Mouse (Mus musculus) myocyte (in vitro differentiated cells): ENCODE measurements at regions not wholly inside any gene's neighbourhood (a gene's known extent, or its start where the extent isn't known, plus 50 kb on each side); places are given as distances from the start of the nearest gene placed in this dataset.

Experiments used
- CEBPB ChIP-seq: IDR thresholded peaks from 2 replicates; pipeline ENCODE4 v1.6.1; 2011; ENCODE audit warnings: mild to moderate bottlenecking, moderate library complexity; ENCODE audit not compliant: poor library complexity, insufficient read depth, severe bottlenecking
- E2F4 ChIP-seq: IDR thresholded peaks from one replicate; pipeline ENCODE4 v1.6.1; 2011; ENCODE audit warnings: mild to moderate bottlenecking, control low read depth, moderate library complexity; ENCODE audit not compliant: insufficient read depth
- MAX ChIP-seq: IDR thresholded peaks from one replicate; pipeline ENCODE4 v1.6.1; 2011; ENCODE audit warnings: low read depth, mild to moderate bottlenecking, control low read depth
- MYOD1 ChIP-seq, 3 experiments: IDR thresholded peaks; one replicate each; pipeline ENCODE4 v1.6.1; 2011; ENCODE audit warnings: control low read depth in 2 of 3, low read depth in 2 of 3, mild to moderate bottlenecking in 2 of 3, moderate library complexity in 1 of 3; ENCODE audit not compliant: insufficient read length in 2 of 3, control insufficient read depth in 1 of 3
- POLR2A ChIP-seq: IDR thresholded peaks from one replicate; pipeline ENCODE4 v1.6.1; 2011; ENCODE audit warnings: low read depth, mild to moderate bottlenecking, control low read depth, moderate library complexity; ENCODE audit not compliant: insufficient read length
- POLR2AphosphoS2 ChIP-seq: IDR thresholded peaks from one replicate; pipeline ENCODE4 v1.6.1; 2011; ENCODE audit warnings: low read depth, control low read depth; ENCODE audit not compliant: insufficient read length
- REST ChIP-seq: IDR thresholded peaks from one replicate; pipeline ENCODE4 v1.6.1; 2011; ENCODE audit warnings: mild to moderate bottlenecking, control low read depth, moderate library complexity; ENCODE audit not compliant: insufficient read depth, insufficient read length
- SRF ChIP-seq: IDR thresholded peaks from one replicate; pipeline ENCODE4 v1.6.1; 2011; ENCODE audit warnings: low read depth; ENCODE audit not compliant: control insufficient read depth, insufficient read length
- TCF12 ChIP-seq: IDR thresholded peaks from one replicate; pipeline ENCODE4 v1.6.1; 2011; ENCODE audit warnings: mild to moderate bottlenecking, control low read depth; ENCODE audit not compliant: poor library complexity, insufficient read depth, severe bottlenecking
- TCF3 ChIP-seq: IDR thresholded peaks from one replicate; pipeline ENCODE4 v1.6.1; 2011; ENCODE audit warnings: low read depth, control low read depth; ENCODE audit not compliant: insufficient read length
- USF1 ChIP-seq: IDR thresholded peaks from one replicate; pipeline ENCODE4 v1.6.1; 2011; ENCODE audit warnings: low read depth, mild to moderate bottlenecking, control low read depth, moderate library complexity

DNA sequence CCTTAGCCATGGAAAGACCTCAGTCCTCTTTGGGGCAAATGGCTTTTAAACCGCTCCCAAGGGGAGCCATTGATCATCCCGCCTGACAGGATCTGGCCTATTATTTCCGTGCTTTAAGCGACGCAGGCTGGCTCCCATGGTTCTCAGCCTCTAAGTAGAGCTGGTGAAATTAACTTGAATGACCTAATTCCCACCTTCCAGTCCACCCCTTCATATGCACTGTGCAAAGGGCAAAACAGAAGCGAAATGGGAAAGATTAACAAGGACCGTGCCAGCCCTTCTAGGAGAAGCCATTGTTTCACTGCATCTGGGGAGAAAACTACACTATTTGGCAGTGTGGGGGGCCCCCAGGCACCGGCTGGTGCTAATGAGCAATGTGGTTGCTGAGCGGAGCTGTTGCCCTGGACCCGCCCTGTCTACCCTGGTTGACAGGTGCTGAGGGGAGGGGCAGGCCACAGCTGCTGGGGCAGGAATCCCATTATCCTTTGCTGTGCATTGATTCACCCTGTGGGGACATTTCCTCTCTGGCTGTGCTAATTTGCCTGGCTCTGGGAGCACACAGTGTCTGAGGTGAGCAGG, 378.3 kb upstream of the Id2 start:
- TF ChIP-seq TCF12 (no peak), POLR2A (no peak), REST (no peak), CEBPB (no peak), USF1 (no peak), SRF (no peak), MYOD1 (IDR thresholded peaks at IDR 0.05; ENCODE audit: control insufficient read depth in 1 of 3, insufficient read length in 2 of 3, low read depth in 2 of 3) (peak in 2 of 3 experiments; percentile 93 to 99), E2F4 (no peak), MAX (no peak), POLR2AphosphoS2 (no peak), TCF3 (peak; percentile 83)
